Mouse (Mus musculus) megakaryocyte-erythroid progenitor cell, adult 5 weeks (primary cell): ENCODE data around the gene Commd1. TPM values are rescaled to one million over a fixed set of nuclear protein-coding genes. Genes with fewer than 3 reads are reported as not detected.

ENCODE experiments used
- polyA plus RNA-seq: library from polyadenylated mRNA; stranded (reverse); fragments of >175 nt; gene quantifications from 2 replicates; pipeline ENCODE4 v1.2.3, GENCODE M21; 2012

The Commd1 gene
- 41.1 and 54.7 TPM in 2 replicates for polyA plus RNA-seq

GRCm38 (mm10) chr11:22981984-22982757 is at the start of gene Commd1, which contains the start of gene Gm28048:
Gene Commd1 (minus strand): TSS chr11:22982382.
Gene Gm28048 (minus strand): TSS chr11:22982090.

GRCm38 (mm10) chr11:23007481-23008180 is 25.4 kb upstream of the Commd1 start, which contains the start of gene Fam161a:
Gene Fam161a (plus strand): TSS chr11:23007531.

GRCm38 (mm10) chr11:22990393-22991126 is 8.4 kb upstream of the Commd1 start, which contains the start of gene Cct4:
Gene Cct4 (plus strand): TSS chr11:22990519.

GRCm38 (mm10) chr11:22971835-22972709 is 10.1 kb downstream of the Commd1 start, which contains the start of gene Zrsr1:
Gene Zrsr1 (plus strand): TSS chr11:22972005.

GRCm38 (mm10) chr11:22860335-22861227 is 121.6 kb downstream of the Commd1 start, which contains the start of gene B3gnt2:
Gene B3gnt2 (minus strand): TSS chr11:22860961.

Other genes with a start within 250 kb of the Commd1 start
- gene B3gnt2, start 121.4 kb downstream of the Commd1 start, polyA plus RNA-seq, result 20.3 and 22.2 TPM in 2 replicates
- 2.2 and 3.5 TPM in 2 replicates for gene Zrsr1, start 10.4 kb downstream of the Commd1 start, polyA plus RNA-seq
- gene Gm28048, start 292 bp downstream of the Commd1 start, polyA plus RNA-seq, result 0.06 TPM in 1 of 2 replicates, not detected in the other
- gene Cct4, start 8.1 kb upstream of the Commd1 start, polyA plus RNA-seq, result 536 and 629 TPM in 2 replicates
- 0.19 and 0.67 TPM in 2 replicates for gene Fam161a, start 25.1 kb upstream of the Commd1 start, polyA plus RNA-seq